8 mouse cellular contexts compared by ENCODE assay signal in the genomic region with DNA sequence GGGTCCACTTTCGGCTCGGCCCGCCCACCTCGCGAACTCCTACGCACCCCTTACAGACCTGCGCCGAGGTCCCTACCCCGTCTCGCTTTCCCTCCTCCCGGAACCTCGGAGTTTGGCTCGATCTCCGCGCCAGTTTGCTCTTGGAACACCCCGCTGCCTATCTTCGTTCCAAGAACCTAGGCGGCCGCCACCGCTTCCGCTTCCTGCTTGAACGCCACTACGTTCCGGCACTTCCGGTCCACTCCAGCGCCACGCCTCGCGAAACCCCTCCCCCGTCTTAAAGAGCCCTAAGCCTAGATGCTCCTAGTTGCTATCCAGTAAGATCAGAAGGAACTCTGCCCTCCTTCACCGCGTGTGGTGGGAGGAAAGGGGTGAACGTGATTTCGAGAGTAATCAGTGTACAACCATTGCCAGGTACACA. TPM values are rescaled to one million over a fixed set of nuclear protein-coding genes. Genes with fewer than 3 reads are reported as not detected.
DNase-seq lines count a peak whose midpoint lies in the region; ATAC-seq lines count a peak whose summit lies in the region.

A gene (minus strand): TSS at position 198 of the 421 bp plus-strand sequence.

- H3K4me1 ChIP-seq in megakaryocyte, embryonic 14.5 days = peaks cover 92% of the 10 kb centered on the region

- peak within 1 kb of the TSS; percentile 100 for H3K4me3 ChIP-seq in megakaryocyte, embryonic 14.5 days (replicated peaks)

- no peaks in the 10 kb centered on the region for H3K9me3 ChIP-seq in megakaryocyte, embryonic 14.5 days

- peaks cover 8% of the 10 kb centered on the region for H3K27me3 ChIP-seq in megakaryocyte, embryonic 14.5 days (replicated peaks)

- ATAC-seq in common myeloid progenitor, adult 5-6 weeks (replicated peaks; ENCODE audit: low read depth, poor library complexity, severe bottlenecking) = peak; percentile 68

- H3K36me3 ChIP-seq in megakaryocyte, embryonic 14.5 days (replicated peaks; ENCODE audit: low read length) = peaks cover 41% of the 10 kb centered on the region

- DNase-seq in ZHBTc4 (ENCODE audit: low read depth, low spot score) = peak; percentile 96
- DNase-seq in gastrocnemius, adult 8-10 months (ENCODE audit: low spot score in 2 of 2) = peak; percentile 90
- peak; percentile 66 for DNase-seq in hindlimb bud, embryonic 11.5 days (ENCODE audit: extremely low spot score, low read depth, low spot score)
- DNase-seq in left cerebral cortex, adult 8-10 months (ENCODE audit: low spot score in 2 of 2) = peak; percentile 82 to 90
- DNase-seq in right cerebral cortex, postnatal 10 days (ENCODE audit: low spot score in 2 of 2) = peak; percentile 95
- DNase-seq in urinary bladder, postnatal 25 days (ENCODE audit: low spot score) = peak; percentile 84

RNA-seq across cellular contexts. Expression of the gene that starts here (rescaled TPM):
- total RNA-seq in common myeloid progenitor, adult 5-6 weeks (2017) = 15.8 and 19.8 TPM in 2 replicates
- 1 to 10 TPM; 5.4 to 8.9 (median 6.6) TPM for total RNA-seq in gastrocnemius, adult 8-10 months (2022)
- total RNA-seq in left cerebral cortex, adult 8-10 months (2022) = 10 to 100 TPM; 25.7 to 29.0 (median 27.3) TPM
- 62.0 and 88.2 TPM in 2 replicates for polyA plus RNA-seq in megakaryocyte, embryonic 14.5 days (2012; ENCODE audit: insufficient read depth, low replicate concordance)

Comparison
In these comparisons a context has a peak if more than half of its experiments do, and no peak if none do; other contexts are left out.
1. Peak in every context shown above with its lines: DNase-seq, ATAC-seq and H3K4me3 ChIP-seq.